Mouse (Mus musculus): ENCODE data around the gene Atmin. TPM values are rescaled to one million over a fixed set of nuclear protein-coding genes. Genes with fewer than 3 reads are reported as not detected.
A peak's percentile ranks its signal among the peaks of the same experiment; 100 is the strongest.

Atmin gene
- polyA plus RNA-seq, 1 experiment from 2014 or later = 12.4 TPM

- no peaks in the 10 kb centered on the region for H3K27me3 ChIP-seq (ENCODE audit: low read depth, poor library complexity, severe bottlenecking)
- DNase-seq (ENCODE audit: low spot score) = no peak
- H3K36me3 ChIP-seq = peaks cover 89% of the 10 kb centered on the region
- no peak overlapping the region for H3K27ac ChIP-seq
- WGBS = 86% methylated on average over 6 of the region's 6 CpGs
- no peaks in the 10 kb centered on the region for H3K4me1 ChIP-seq
- no peak overlapping the region for H3K4me3 ChIP-seq
- no peaks in the 10 kb centered on the region for H3K9me3 ChIP-seq (replicated peaks)
Observed at GRCm38 (mm10) chr8:116935506-116935905, 7.7 kb upstream of the Atmin start.

GRCm38 (mm10) chr8:116942284-116943058, 722 bp upstream of the Atmin start:
- Histone ChIP-seq H3K27me3 (ENCODE audit: low read depth, poor library complexity, severe bottlenecking) (no peaks in the 10 kb centered on the region), H3K4me1 (peaks cover 23% of the 10 kb centered on the region), H3K4me3 (no peak overlapping the region), H3K9me3 (replicated peaks) (no peaks in the 10 kb centered on the region), H3K27ac (no peak overlapping the region), H3K36me3 (peaks cover 31% of the 10 kb centered on the region)
- 83% methylated on average over 12 of the region's 12 CpGs for WGBS
- no peak for DNase-seq (ENCODE audit: low spot score)

GRCm38 (mm10) chr8:116943555-116944384, 577 bp downstream of the Atmin start:
- WGBS = 2% methylated on average over 62 of the region's 62 CpGs
- Histone ChIP-seq H3K4me1 (peaks cover 23% of the 10 kb centered on the region), H3K27me3 (ENCODE audit: low read depth, poor library complexity, severe bottlenecking) (no peaks in the 10 kb centered on the region), H3K36me3 (peaks cover 18% of the 10 kb centered on the region), H3K9me3 (replicated peaks) (no peaks in the 10 kb centered on the region), H3K4me3 (peak overlapping the region; percentile 96), H3K27ac (peak overlapping the region; percentile 85)
- peak; percentile 51 for DNase-seq (ENCODE audit: low spot score)

- DNase-seq (ENCODE audit: low spot score) = no peak
- WGBS = 22% methylated on average over 4 of the region's 4 CpGs
- Histone ChIP-seq H3K36me3 (peaks cover 17% of the 10 kb centered on the region), H3K4me1 (peaks cover 23% of the 10 kb centered on the region), H3K4me3 (peak overlapping the region; percentile 96), H3K27me3 (ENCODE audit: low read depth, poor library complexity, severe bottlenecking) (no peaks in the 10 kb centered on the region), H3K9me3 (replicated peaks) (no peaks in the 10 kb centered on the region), H3K27ac (no peak overlapping the region)
Observed at GRCm38 (mm10) chr8:116944385-116944696, 1.1 kb downstream of the Atmin start.

GRCm38 (mm10) chr8:116945169-116945910, 2.1 kb downstream of the Atmin start:
- no peak overlapping the region for H3K27ac ChIP-seq
- H3K4me1 ChIP-seq = peaks cover 23% of the 10 kb centered on the region
- no peak for DNase-seq (ENCODE audit: low spot score)
- no peak overlapping the region for H3K4me3 ChIP-seq
- H3K36me3 ChIP-seq = peaks cover 13% of the 10 kb centered on the region
- WGBS = 93% methylated on average over 9 of the region's 9 CpGs
- no peaks in the 10 kb centered on the region for H3K9me3 ChIP-seq (replicated peaks)
- H3K27me3 ChIP-seq (ENCODE audit: low read depth, poor library complexity, severe bottlenecking) = no peaks in the 10 kb centered on the region

- Histone ChIP-seq H3K9me3 (replicated peaks) (no peaks in the 10 kb centered on the region), H3K36me3 (peaks cover 4% of the 10 kb centered on the region; the same call in 1 of the 2 replicates), H3K27me3 (ENCODE audit: low read depth, poor library complexity, severe bottlenecking) (no peaks in the 10 kb centered on the region), H3K4me3 (no peak overlapping the region), H3K27ac (no peak overlapping the region), H3K4me1 (peaks cover 23% of the 10 kb centered on the region)
- DNase-seq (ENCODE audit: low spot score) = no peak
- WGBS = 86% methylated on average over 21 of the region's 21 CpGs
Observed at GRCm38 (mm10) chr8:116946268-116946838, 3.2 kb downstream of the Atmin start.

GRCm38 (mm10) chr8:116946851-116947250, 3.7 kb downstream of the Atmin start:
- Histone ChIP-seq H3K9me3 (replicated peaks) (no peaks in the 10 kb centered on the region), H3K27ac (no peak overlapping the region), H3K27me3 (ENCODE audit: low read depth, poor library complexity, severe bottlenecking) (no peaks in the 10 kb centered on the region), H3K36me3 (peaks cover 3% of the 10 kb centered on the region; the same call in 1 of the 2 replicates), H3K4me3 (no peak overlapping the region), H3K4me1 (peaks cover 23% of the 10 kb centered on the region)
- 94% methylated on average over 6 of the region's 6 CpGs for WGBS
- DNase-seq (ENCODE audit: low spot score) = no peak

- H3K27ac ChIP-seq = no peak overlapping the region
- H3K36me3 ChIP-seq = peaks cover 3% of the 10 kb centered on the region; the same call in 1 of the 2 replicates
- DNase-seq (ENCODE audit: low spot score) = no peak
- WGBS = 85% methylated on average over 7 of the region's 7 CpGs
- H3K9me3 ChIP-seq (replicated peaks) = no peaks in the 10 kb centered on the region
- H3K4me1 ChIP-seq = peaks cover 23% of the 10 kb centered on the region
- H3K4me3 ChIP-seq = no peak overlapping the region
- no peaks in the 10 kb centered on the region for H3K27me3 ChIP-seq (ENCODE audit: low read depth, poor library complexity, severe bottlenecking)
Observed at GRCm38 (mm10) chr8:116947589-116947988, 4.4 kb downstream of the Atmin start.

- no peak for DNase-seq (ENCODE audit: low spot score)
- 87% methylated on average over 5 of the region's 5 CpGs for WGBS
- H3K4me1 ChIP-seq = peaks cover 3% of the 10 kb centered on the region
- no peak overlapping the region for H3K4me3 ChIP-seq
- H3K9me3 ChIP-seq (replicated peaks) = no peaks in the 10 kb centered on the region
- no peak overlapping the region for H3K27ac ChIP-seq
- H3K36me3 ChIP-seq = peaks cover 37% of the 10 kb centered on the region
- no peaks in the 10 kb centered on the region for H3K27me3 ChIP-seq (ENCODE audit: low read depth, poor library complexity, severe bottlenecking)
Observed at GRCm38 (mm10) chr8:116951369-116951768, 8.2 kb downstream of the Atmin start.

GRCm38 (mm10) chr8:116951778-116952177, 8.6 kb downstream of the Atmin start:
- H3K27me3 ChIP-seq (ENCODE audit: low read depth, poor library complexity, severe bottlenecking) = no peaks in the 10 kb centered on the region
- no peak for DNase-seq (ENCODE audit: low spot score)
- peaks cover 41% of the 10 kb centered on the region for H3K36me3 ChIP-seq
- H3K4me3 ChIP-seq = no peak overlapping the region
- H3K4me1 ChIP-seq = no peaks in the 10 kb centered on the region
- 95% methylated on average over 2 of the region's 2 CpGs for WGBS
- H3K9me3 ChIP-seq (replicated peaks) = no peaks in the 10 kb centered on the region
- no peak overlapping the region for H3K27ac ChIP-seq

GRCm38 (mm10) chr8:116952428-116952827, 9.2 kb downstream of the Atmin start:
- 89% methylated on average over 8 of the region's 8 CpGs for WGBS
- no peaks in the 10 kb centered on the region for H3K4me1 ChIP-seq

GRCm38 (mm10) chr8:116954415-116954814, 11.2 kb downstream of the Atmin start:
- no peak overlapping the region for H3K27ac ChIP-seq
- WGBS = 94% methylated on average over 9 of the region's 9 CpGs

More at GRCm38 (mm10) chr8:116952428-116952827, 9.2 kb downstream of the Atmin start:
- H3K36me3 ChIP-seq = peaks cover 47% of the 10 kb centered on the region
- H3K27me3 ChIP-seq (ENCODE audit: low read depth, poor library complexity, severe bottlenecking) = no peaks in the 10 kb centered on the region
- DNase-seq (ENCODE audit: low spot score) = no peak
- no peak overlapping the region for H3K4me3 ChIP-seq
- no peaks in the 10 kb centered on the region for H3K9me3 ChIP-seq (replicated peaks)
- no peak overlapping the region for H3K27ac ChIP-seq

More at GRCm38 (mm10) chr8:116954415-116954814, 11.2 kb downstream of the Atmin start:
- H3K4me3 ChIP-seq = no peak overlapping the region
- no peaks in the 10 kb centered on the region for H3K9me3 ChIP-seq (replicated peaks)
- H3K27me3 ChIP-seq (ENCODE audit: low read depth, poor library complexity, severe bottlenecking) = no peaks in the 10 kb centered on the region
- H3K36me3 ChIP-seq = peaks cover 67% of the 10 kb centered on the region
- no peak for DNase-seq (ENCODE audit: low spot score)
- H3K4me1 ChIP-seq = no peaks in the 10 kb centered on the region
